Mouse (Mus musculus): ENCODE data around the gene Dgki. TPM values are rescaled to one million over a fixed set of nuclear protein-coding genes. Genes with fewer than 3 reads are reported as not detected.

Dgki gene
- 10 to 100 TPM; 84.9 to 85.1 TPM for total RNA-seq (2021)
- long read RNA-seq, experiment 1, partial matches to known transcripts = 3 of 14 reads
- long read RNA-seq, experiment 1, other reads (novel, unspliced or antisense) = 9 of 14 reads
- long read RNA-seq, experiment 2, partial matches to known transcripts = 3 of 9 reads
- long read RNA-seq, experiment 2, other reads (novel, unspliced or antisense) = 6 of 9 reads

- DNase-seq (ENCODE audit: low spot score in 2 of 2) = peak; percentile 84 to 90
Measured at GRCm38 (mm10) chr6:37299562-37300390, at the start of gene Dgki. TSS of gene Dgki (minus strand) at chr6:37300184.

GRCm38 (mm10) chr6:37347606-37348005 is 47.6 kb upstream of the Dgki start:
- no peak for DNase-seq (ENCODE audit: low spot score in 2 of 2)

GRCm38 (mm10) chr6:37338055-37338454 is 38.1 kb upstream of the Dgki start:
- DNase-seq (ENCODE audit: low spot score in 2 of 2) = no peak

GRCm38 (mm10) chr6:37336831-37337260 is 36.9 kb upstream of the Dgki start:
- no peak for DNase-seq (ENCODE audit: low spot score in 2 of 2)

- no peak for DNase-seq (ENCODE audit: low spot score in 2 of 2)
Measured at GRCm38 (mm10) chr6:37336381-37336780, 36.4 kb upstream of the Dgki start.

GRCm38 (mm10) chr6:37332846-37333245 is 32.9 kb upstream of the Dgki start:
- DNase-seq (ENCODE audit: low spot score in 2 of 2) = no peak

GRCm38 (mm10) chr6:37329901-37330864 is 30.2 kb upstream of the Dgki start:
- DNase-seq (ENCODE audit: low spot score in 2 of 2) = no peak

GRCm38 (mm10) chr6:37329376-37329775 is 29.4 kb upstream of the Dgki start:
- no peak for DNase-seq (ENCODE audit: low spot score in 2 of 2)

GRCm38 (mm10) chr6:37328671-37329070 is 28.7 kb upstream of the Dgki start:
- DNase-seq (ENCODE audit: low spot score in 2 of 2) = no peak

- no peak for DNase-seq (ENCODE audit: low spot score in 2 of 2)
Measured at GRCm38 (mm10) chr6:37327519-37327918, 27.5 kb upstream of the Dgki start.

- no peak for DNase-seq (ENCODE audit: low spot score in 2 of 2)
Measured at GRCm38 (mm10) chr6:37326603-37326955, 26.6 kb upstream of the Dgki start.

- DNase-seq (ENCODE audit: low spot score in 2 of 2) = no peak
Measured at GRCm38 (mm10) chr6:37325906-37326602, 26.1 kb upstream of the Dgki start.

- DNase-seq (ENCODE audit: low spot score in 2 of 2) = no peak
Measured at GRCm38 (mm10) chr6:37325076-37325475, 25.1 kb upstream of the Dgki start.

- no peak for DNase-seq (ENCODE audit: low spot score in 2 of 2)
Measured at GRCm38 (mm10) chr6:37322641-37323040, 22.7 kb upstream of the Dgki start.

GRCm38 (mm10) chr6:37322088-37322487 is 22.1 kb upstream of the Dgki start:
- peak; percentile 47 to 59 for DNase-seq (ENCODE audit: low spot score in 2 of 2)

- peak in 1 of 2 experiments; percentile 31 for DNase-seq (ENCODE audit: low spot score in 2 of 2)
Measured at GRCm38 (mm10) chr6:37317904-37318303, 17.9 kb upstream of the Dgki start.

- no peak for DNase-seq (ENCODE audit: low spot score in 2 of 2)
Measured at GRCm38 (mm10) chr6:37315440-37315839, 15.5 kb upstream of the Dgki start.

GRCm38 (mm10) chr6:37310601-37311000 is 10.6 kb upstream of the Dgki start:
- DNase-seq (ENCODE audit: low spot score in 2 of 2) = no peak

- no peak for DNase-seq (ENCODE audit: low spot score in 2 of 2)
Measured at GRCm38 (mm10) chr6:37306616-37307015, 6.6 kb upstream of the Dgki start.

GRCm38 (mm10) chr6:37300492-37300891 is 508 bp upstream of the Dgki start:
- no peak for DNase-seq (ENCODE audit: low spot score in 2 of 2)

- DNase-seq (ENCODE audit: low spot score in 2 of 2) = no peak
Measured at GRCm38 (mm10) chr6:37298982-37299381, 1.0 kb downstream of the Dgki start.

Data from left cerebral cortex, adult 18-20 months (tissue).